Mouse (Mus musculus) olfactory bulb, adult 2 months (tissue): ENCODE measurements around the gene Map2k3.

Experiments
- CTCF ChIP-seq: fragments of 200-500 bp; IDR thresholded peaks from 2 replicates; pipeline ENCODE4 v1.5.1; 2012; ENCODE audit warnings: low read depth, mild to moderate bottlenecking, low read length, moderate library complexity; ENCODE audit not compliant: insufficient read depth
- POLR2A ChIP-seq: fragments of 200-500 bp; IDR thresholded peaks from 2 replicates; pipeline ENCODE4 v1.6.1; 2012; ENCODE audit warnings: mild to moderate bottlenecking, low read depth, low read length, moderate library complexity; ENCODE audit not compliant: insufficient read depth

DNA sequence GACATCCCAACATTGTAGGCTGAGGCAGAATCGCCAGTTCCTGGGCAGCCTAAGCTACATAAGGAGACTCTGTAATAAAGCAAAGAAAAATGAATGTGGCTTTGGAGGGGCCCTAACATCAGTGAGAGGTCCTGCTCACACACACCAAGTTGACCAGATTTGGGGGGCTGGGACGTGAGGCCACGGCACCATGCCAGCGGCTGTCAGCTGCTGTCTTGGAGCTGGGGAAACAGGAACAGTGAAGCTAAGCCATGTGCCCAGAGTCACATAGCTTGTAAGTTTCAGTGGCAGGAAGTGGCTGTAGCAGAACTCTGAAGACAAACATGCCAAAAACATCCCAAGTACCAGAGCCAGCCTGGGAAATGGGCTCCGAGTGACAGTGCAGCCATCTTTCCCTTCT lies 48.0 kb downstream of the Map2k3 start:
- TF ChIP-seq POLR2A (no peak), CTCF (no peak)
